Mouse (Mus musculus): ENCODE data around the gene Car2.

Car2 gene

DNA sequence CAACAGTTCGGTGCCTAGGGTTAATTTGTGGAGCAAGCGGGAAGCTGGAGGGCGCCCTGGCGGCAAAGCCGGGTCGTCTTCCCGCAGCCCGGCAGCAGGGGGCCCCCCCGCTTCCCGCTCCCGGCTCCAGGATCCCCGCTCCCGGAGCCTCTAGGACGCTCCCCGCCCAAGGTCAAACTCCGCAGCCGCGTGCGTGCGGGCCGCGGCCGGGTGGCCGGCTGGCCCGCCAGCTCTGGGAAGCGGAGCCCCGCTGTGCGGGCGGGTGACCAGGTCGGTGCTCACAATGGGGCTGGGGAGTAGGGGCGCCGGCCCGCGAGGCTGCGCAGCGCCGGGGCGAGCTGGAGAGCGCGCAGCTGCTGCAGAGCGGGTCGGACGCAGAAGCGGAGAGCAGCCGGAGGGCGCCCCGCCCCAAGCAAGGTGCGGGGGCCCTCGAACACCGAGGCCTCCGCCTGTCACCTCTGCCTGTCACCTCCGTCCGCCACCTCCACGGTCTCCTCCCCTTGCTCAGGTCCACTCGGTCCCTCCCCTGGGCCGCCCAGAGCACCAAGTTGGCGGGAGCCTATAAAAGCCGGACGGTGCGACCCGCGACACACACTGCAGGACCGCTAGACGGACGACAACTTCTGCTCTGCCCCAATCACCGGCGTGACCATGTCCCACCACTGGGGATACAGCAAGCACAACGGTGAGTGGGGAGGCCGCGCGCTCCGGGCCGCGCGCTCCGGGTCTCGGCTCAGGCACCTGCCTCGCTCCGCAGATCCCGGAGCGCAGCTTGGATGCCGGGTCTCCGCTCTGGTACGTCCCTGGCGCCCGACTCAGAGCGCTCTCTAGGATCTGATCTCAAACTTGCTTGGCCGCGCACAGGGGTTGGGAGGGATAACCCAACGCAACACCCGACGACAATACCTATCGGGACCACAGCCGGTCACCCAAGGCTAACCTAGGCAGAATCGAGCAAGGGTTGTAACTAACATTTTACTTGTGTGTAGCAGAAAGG, at the start of gene Car2:
Gene Car2 (plus strand): TSS at position 172 of the 997 bp plus-strand sequence.
- DNase-seq: peak; percentile 65

DNA sequence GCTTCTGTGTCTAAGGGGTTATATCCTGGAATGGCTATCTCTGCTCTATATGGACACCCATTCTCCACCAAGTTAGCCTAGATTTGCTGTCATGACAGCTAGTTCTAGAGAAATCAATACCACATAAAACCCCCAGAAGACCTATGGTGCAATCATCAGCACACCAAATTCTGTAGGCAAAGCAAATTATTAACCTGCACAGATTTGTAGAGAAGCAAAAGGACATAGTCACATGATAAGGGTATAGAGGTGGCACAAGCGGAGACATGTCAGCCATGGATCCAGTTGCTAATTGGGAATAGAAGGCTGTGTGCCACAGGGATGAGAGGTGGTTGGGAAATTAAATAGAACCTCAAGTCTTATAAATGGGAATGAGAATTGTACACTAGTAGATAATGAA, 47.1 kb upstream of the Car2 start:
- DNase-seq: no peak

DNA sequence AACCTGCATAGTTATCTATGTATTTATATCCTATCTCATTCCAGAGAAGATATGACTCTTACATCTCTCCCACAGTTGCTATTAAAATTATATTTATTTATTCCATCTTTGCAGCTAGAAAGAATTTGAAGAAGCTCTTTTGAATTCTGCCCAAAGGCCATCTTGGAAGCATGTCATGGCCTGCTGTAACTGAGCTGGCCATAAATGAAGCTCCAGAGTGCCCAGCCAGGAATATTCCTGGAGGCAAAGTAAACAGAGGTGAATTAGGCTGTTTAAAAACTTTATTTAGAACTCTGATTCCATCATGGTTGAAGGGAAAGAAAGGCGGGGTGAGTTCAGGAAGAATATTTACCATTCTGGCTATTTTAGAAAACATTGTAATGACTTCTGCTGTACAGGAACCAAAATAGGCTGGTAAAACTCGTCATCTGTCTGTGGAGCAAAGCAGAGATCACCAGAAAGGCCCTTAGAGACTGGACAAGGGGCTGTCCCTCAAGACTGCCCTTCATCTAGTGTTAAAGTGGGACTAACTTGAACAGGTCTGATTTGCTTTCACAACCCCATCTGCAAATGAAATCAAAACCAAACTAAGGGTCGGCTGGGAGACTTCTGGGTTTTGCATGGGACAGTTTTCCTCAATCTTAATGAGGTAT, 46.5 kb upstream of the Car2 start:
- no peak for DNase-seq

DNA sequence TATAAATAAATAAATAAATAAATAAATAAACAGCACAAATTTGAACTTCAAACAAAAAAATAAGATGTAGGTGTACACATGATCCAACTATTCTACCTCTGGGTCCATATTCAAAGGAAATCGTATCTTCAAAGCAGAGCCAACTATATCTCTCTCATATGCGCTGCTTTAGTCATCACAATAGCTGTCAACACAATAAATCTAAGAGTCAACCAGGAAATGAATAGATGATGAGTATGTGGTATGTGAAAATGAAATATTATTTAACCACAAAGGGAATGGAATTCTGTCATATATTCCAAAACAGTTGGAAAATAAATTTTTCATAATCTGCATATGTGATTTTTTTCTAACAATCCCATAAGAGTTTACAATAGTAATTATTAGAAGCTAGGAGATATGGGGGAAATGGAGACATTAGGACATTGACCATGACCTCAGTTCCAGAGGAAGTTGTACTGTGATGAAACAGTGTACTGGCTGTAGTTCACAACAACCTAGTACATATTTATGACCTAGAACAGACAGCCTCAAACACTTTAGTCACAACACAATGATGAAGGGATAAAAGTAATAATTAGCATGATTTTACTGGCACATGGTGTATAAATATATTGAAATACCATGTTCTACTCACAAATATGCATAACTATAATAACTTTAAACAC, 37.4 kb upstream of the Car2 start:
- DNase-seq: no peak

DNA sequence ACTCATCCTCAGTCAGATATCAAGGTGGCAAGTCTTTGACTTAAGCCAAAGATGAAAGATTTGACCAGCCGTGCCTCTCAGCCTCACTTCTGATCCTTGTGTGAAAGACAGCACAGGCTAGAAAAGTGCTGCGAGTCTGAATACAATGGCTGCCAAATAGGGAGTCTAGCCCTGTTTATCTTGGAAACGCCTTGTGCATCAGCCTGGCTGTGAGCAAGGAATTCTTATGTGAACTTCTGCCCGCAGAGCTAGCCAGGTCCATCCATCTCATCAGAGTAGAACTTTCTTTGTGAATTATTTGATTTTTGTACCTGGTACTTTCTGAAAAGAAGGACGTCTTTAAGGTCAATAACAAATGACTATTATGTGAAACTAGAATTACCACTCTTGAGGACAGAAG, 32.1 kb upstream of the Car2 start:
- DNase-seq: no peak

DNA sequence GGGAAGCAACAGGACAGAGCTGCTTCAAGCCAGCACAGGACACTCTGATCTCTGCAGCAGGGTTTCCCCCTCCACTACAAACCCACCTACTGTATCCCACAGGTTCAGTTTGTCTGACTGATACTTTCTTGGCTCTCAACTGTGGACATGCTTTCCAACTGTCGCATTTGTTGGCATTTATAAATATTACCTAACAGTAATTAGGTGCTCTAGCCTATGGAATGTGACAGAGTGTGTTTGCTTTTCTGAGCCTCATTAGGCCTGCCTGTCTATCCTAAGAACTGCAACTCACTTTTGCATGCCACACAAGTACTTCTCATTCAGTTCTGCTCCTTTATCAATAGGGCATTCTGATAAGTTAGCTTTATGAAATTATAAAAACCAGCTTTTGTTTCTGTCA, 31.6 kb upstream of the Car2 start:
- no peak for DNase-seq

DNA sequence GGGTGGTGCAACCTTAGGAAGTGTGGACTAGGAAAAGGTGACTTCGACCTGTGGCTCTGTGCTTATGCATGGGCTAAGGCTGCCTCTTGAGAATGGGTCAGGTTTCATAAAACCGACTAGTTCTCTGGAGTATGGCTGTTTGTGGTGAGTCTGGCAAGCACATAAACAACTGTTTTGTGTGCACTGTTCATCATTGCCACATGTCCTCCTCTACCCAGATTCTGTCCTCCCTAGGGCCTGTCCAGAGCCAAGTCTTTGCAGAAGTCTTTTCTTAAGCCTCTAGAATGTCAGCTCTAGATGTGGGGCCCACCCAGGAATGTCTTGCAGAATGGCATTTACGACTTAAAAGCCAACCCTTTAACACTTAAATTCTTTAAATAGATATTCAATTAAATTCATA, 28.2 kb upstream of the Car2 start:
- DNase-seq: no peak

DNA sequence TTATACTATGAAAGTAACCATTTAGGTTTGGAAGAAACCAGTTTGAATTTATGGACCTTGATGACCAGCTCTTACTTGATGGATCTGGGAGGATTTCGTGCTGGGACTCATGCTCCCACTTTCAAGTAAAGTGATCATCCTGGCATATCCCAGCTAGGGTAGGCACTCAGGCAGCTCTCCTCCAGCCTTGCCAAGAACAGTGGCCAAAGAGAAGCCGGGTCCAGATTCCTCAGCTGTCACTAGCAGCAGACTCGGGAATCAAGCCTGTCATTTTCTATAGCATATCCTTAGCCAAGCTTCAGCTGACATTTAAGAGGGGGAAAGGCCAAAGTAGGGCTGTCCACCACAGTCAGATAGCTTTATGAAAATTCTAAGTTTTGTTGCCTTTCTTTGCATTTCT, 25.8 kb upstream of the Car2 start:
- DNase-seq: no peak

DNA sequence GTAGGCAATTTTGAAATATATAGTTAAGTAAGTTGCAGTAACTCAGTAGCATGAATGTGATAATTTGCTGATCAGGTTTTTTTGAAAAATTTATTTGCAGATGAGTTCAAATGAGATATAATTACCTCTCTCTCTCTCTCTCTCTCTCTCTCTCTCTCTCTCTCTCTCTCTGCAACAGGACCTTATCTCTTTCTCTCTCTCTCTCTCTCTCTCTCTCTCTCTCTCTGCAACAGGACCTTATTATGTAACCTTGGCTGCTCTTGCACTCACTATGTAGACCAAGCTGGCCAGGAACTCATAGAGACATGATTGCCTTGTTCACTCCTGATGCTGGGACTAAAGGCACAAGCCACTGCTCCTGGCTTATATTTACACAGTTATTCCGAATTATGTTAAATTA, 24.9 kb upstream of the Car2 start:
- no peak for DNase-seq

DNA sequence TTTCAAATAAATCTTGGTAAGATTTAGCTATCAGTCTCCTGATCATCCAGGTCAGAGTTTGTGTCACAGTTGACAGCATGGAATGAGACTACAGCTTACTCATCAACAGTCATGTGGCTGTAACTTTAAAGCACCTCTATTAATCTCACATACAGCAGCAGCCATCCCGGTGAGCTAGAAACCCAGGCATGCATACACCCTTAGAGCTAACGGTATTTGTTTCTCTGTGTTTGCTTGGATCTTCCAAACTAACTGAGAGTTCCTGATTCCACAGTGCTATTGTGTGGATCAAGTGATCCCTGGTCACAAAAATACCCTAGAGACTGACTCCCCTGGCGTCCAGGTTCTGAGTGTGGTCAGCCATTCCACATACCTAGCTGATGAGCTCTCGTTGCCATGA, 24.3 kb upstream of the Car2 start:
- no peak for DNase-seq

DNA sequence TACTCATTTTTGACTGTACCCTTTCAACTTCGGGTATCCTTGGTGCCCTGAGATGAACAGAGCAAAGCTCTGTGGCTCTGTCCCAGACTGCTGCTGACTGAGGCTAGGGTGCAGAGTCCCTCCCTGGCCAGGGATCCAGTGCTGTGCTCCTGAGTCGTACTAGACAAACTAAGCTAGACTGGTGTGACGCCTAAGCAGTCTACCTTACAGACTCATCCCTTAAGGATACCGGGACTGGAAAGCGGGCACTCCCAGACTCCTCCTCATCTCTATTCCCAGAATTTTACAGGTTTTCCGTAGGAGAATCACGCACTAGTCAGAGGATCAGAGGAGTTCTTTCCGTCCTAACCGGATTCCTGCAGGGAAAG, 23.4 kb upstream of the Car2 start:
- DNase-seq: no peak

DNA sequence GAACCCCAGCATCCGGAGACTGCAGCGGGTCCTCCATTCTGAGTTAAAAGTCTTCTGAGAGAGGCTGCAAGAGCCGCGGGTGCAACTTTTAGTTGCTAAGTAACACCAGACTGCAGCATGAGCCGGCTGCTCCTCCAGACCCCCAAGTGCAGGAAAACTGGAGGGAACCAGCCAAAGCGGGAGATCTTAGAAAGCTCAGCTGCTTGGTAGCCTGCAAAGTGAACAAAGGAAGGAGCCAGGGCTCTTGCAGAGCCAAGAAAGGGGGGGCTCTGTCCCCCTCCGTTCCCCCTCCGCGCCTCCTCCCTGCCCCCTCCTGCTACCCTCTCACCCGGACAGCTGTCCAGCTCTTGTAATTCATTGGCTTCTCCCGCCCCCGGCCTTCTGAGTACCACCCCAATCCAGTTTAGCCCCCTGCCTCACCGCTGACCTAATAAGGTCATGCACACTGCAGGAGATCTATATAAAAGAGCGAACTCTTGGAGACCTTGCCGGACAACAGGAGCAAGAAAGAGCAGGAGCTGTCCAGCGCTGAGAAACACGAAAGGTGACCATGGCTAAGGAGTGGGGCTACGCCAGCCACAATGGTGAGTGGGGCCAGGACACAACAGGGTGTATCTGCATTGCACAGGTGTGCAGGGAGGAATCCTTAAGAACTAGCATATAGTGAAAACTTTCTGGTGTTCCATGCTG, 22.9 kb upstream of the Car2 start, which contains the start of gene Car3:
Gene Car3 (plus strand): TSS at position 491 of the 690 bp plus-strand sequence.
- DNase-seq: no peak

DNA sequence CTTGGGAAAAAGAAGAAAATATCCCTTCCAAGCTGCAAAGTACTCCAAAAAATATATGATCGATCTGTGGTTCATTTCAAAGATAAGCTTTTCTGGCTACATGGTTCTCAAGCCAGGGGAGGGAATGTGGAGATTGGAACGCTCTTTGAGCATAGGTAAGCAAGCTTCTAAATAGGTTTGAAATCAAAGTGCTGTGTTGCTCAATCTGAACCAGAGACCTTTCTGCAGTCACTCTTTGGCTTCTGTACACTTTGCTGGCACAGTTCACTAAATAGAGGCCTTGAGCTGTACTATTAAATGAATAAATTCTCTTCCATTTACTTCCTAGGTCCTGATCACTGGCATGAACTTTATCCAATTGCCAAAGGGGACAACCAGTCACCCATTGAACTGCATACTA, 22.2 kb upstream of the Car2 start:
- no peak for DNase-seq

DNA sequence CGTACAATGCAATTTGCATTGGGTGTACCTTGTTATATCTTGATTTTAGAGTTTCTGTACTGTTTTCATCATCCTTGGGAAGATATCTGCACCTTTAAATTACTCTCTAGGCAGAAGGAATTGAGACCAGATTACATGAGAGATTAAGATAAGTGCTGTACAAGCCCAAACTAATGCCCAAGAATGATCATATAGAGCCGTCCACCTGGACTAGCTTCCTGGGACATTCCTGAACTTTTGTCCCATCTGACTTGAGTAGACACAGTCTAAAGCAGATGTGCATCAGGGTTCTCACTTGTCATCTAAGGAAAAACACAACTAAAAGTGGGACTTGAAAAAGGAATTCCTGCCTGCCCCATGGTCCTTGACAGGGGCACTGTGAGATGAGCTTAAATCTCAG, 20.1 kb upstream of the Car2 start:
- DNase-seq: no peak

DNA sequence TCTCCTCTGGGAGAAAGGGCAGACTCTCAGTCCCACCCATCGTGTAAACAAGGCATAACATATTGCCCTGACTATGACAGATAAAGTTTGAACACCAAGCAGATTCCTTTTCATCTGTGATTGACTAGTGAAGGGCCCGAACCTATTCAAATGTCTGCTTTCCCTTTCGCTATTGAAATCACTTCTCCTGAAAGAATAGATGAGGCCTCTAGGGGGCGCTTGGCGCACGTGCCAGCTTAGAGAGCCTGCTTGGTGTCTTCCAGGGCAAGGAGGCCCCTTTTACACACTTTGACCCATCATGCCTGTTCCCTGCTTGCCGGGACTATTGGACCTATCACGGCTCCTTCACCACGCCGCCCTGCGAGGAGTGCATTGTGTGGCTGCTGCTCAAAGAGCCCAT, 16.3 kb upstream of the Car2 start:
- peak; percentile 35 for DNase-seq

DNA sequence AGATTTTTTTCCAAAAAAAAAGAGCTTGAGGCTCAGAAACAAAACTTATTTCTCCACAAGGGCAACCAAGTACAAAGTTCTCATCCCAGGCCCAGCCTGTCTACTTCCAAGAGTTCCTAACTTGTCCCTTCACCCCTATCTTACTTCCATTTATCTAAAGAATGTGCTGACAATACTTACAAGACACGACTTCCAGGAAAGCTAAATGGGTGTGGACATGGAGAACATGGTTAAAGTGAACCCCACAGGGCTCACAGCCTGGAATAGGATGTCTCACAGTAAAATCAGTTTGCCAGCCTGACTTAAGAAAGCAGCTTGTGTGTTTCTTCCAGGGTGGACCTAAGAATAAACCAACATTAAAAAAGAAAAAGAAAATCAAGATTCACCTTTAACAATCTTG, 15.5 kb upstream of the Car2 start:
- no peak for DNase-seq

DNA sequence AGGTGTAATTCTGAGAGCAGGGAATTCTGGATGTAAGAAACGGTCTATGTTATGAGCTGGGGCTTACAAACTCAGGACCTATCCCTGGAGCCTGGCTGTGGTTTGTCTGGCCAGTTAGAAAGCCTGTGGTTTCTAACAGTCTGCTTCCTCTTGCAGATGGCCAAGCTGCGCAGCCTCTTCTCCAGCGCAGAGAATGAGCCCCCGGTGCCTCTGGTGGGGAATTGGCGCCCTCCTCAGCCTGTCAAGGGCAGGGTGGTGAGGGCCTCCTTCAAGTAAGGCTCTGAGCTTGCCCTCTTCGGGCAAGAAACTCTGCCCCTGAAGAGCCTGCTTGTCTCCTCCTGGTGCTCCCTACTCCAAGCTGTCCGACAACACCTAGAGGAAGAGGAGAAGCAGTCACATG, 14.7 kb upstream of the Car2 start:
- DNase-seq: no peak

DNA sequence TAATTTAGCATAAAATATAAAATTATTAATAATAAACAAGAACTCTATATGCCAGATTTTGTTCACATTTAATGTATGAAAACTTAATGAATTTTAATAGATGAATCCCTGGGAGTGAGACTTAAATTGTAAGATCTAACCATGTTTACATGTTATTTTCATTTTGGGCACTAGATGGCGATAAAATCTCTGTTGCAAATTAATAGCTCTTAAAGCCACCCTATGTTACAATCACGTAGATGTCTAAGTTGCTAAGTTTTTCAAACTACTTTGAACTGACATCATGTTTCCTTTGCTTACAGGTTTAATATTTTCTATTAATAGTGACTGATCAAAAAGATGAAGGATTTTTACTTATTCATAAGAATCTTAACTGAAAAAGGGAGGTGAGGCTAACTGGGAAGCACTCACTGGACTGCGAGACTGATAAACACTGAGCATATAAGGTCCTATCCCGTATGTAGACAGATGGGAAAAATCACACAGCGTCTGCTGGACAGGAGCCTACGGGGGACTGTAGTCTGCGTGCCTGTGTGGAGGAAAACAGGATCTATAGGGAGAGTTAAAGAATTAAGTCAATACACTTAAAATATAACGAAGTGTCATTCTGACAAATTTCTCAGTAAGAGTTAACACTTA, 11.6 kb upstream of the Car2 start:
- no peak for DNase-seq

DNA sequence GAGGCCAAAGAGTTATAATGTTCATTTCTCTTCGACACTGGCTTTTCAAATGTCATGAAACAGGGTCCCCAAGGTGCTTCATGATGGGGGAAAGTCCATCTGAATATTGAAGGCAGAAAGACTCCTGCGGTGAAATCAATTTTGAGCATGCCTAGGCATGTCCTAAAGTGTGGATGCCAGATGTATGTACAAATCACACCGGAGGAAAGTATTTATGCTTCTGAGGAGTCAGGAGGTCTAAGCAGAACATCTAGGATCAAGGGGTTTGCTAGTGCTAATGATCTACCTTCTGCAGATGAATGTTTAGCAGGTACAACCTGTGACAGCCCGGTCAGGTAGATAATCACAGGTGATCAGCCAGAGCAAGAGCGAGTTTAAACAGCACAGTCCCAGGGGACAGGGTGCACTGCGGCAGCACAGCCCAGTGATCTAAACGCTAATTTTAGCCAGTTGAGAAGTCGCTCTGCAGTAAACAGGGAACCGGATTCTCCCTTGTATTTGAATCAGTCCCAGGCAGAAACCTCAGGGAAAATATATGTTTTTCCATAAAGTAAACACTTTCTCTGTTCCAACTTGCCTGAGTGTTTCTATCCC, 9.7 kb upstream of the Car2 start:
- DNase-seq: no peak

DNA sequence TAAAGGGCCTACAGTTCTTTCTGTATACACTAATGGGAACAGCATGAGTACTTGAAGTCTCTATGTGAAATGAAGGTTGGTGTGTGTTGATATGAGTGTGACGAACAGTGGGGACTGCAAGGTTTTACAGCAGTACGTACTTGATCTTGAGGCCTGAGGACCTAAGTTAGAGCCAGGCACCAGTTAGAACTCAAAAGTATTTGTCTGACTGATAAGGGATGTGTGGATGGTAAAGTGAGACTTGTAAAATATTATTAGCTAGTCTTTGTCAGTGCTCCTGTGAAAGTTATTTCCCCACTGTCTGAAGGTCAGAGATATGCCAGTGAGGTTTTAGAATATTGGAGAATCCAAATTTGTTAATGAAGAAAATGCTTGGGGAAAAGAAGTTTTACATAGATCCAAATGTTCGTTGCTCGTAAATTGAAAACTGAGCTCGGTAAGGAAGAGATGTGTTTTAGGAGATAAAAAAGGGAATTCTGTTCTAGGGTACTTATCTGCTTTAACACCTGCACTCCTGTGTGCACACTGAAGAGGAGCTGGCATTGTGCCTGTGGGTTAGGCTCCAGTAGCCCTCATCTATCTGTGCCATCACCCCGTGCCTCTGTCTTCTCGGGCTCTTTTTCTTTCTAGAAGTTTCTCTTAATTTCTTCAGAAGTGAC, 8.7 kb upstream of the Car2 start:
- no peak for DNase-seq

DNA sequence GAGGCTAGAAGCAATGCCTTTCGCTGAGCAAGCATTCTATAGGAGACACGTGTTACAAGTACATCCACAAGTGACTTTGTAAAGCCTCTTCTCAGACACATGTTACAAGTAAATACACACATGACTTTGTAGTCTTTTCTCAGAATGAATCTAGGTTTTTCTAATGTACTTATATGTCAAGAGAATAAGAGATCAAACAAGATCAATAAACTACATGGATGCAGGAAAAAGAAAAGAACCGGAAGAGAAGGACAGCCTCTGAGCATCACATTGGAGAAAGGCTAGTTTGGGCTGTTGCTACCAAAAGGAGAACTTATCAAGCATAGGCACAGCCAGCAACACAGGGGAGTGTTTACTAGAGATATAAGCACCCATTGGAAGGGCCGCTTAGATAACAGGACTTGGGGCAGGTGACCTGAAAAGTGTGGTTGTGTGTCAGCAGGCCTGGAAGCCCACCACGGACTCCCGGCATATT, 7.3 kb upstream of the Car2 start:
- DNase-seq: no peak

DNA sequence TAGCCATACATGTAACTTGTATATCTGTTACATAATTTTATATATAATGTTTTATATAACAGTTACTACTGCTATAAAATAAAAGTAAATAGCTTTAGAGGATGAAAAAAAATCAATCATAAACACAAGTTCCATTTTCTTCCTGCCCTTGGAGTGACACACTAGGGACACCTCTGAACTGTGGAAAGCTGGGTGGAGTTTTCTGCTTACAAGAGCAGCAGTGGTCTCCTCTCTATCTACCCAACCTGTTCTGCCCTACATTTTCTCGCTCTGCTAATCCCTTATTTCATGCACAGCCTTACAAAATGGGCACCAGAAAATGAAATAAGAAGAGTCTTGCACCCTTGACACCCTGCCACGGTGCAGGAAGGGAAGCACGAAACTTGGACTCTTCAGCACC, 6.8 kb upstream of the Car2 start:
- DNase-seq: no peak
